Mouse (Mus musculus): ENCODE data around the gene Hdc.

- TF ChIP-seq POLR2A (IDR thresholded peaks at IDR 0.05; ENCODE audit: extremely low read depth, insufficient read depth, low read length), result no peak
- TF ChIP-seq CTCF (IDR thresholded peaks at IDR 0.05; ENCODE audit: low read depth, low read length), result no peak
Observed at GRCm38 (mm10) chr2:126601918-126602600, 17.0 kb downstream of the Hdc start.
